ENCODE assay signal across 21 mouse cellular contexts in the genomic region with DNA sequence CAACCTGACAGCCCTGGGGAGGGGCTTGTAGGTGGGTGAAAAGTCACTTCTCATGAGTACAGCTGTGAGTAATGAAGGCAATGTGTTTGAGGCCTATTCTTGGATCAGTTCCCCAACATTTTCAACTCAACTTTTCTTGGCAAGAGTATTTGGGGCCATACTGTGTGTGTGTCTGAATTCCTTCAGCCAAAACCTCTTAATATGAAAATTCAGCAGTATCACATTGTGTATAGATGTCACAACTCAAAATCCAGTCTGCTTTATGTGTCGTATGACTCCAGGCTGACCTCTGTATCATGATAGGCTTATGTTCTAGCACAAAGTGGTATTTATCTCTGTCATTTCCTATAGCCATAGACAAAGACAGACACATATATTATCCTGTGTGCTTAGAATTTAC.
DNase-seq lines count a peak whose midpoint lies in the region; ATAC-seq and TF ChIP-seq lines count a peak whose summit lies in the region.
"Had no signal": no experiment of that assay in that cellular context is flagged by ENCODE, and none has a peak within 500 bp of the region (broad histone marks: within the 10 kb centered on the region; RNA-seq: fewer than 3 reads in every experiment).

No protein-coding gene starts in this region.

- 0 out of 2 replicates have a peak, but pooled peaks cover 3% of the 10 kb centered on the region for H3K4me1 ChIP-seq in forebrain, embryonic 14.5 days (ENCODE audit: control insufficient read depth, insufficient read depth, low read length)
- H3K4me1 ChIP-seq in forebrain, embryonic 10.5 days, result peaks cover 18% of the 10 kb centered on the region
- H3K4me1 ChIP-seq in limb, embryonic 13.5 days, result peaks cover 18% of the 10 kb centered on the region
- H3K4me1 ChIP-seq in limb, embryonic 10.5 days, result peaks cover 11% of the 10 kb centered on the region; the same call in 1 of the 2 replicates
- H3K4me1 ChIP-seq in stomach, embryonic 14.5 days (ENCODE audit: control insufficient read depth, insufficient read depth, low read length), result peaks cover 3% of the 10 kb centered on the region; the same call in 1 of the 2 replicates
- no peaks in the 10 kb centered on the region for H3K4me1 ChIP-seq in stomach, postnatal 0 days (replicated peaks; ENCODE audit: control insufficient read depth, insufficient read depth)

- no peak for TF ChIP-seq EP300 in stomach, postnatal 0 days (optimal IDR thresholded peaks at IDR 0.05)

- H3K27ac ChIP-seq in forebrain, embryonic 14.5 days (ENCODE audit: low read depth, low read length), result no peak overlapping the region
- H3K27ac ChIP-seq in forebrain, embryonic 10.5 days, result no peak overlapping the region
- H3K27ac ChIP-seq in limb, embryonic 13.5 days, result no peak overlapping the region
- H3K27ac ChIP-seq in limb, embryonic 10.5 days, result no peak overlapping the region
- H3K27ac ChIP-seq in stomach, embryonic 14.5 days (ENCODE audit: low read length), result no peak overlapping the region
- H3K27ac ChIP-seq in stomach, postnatal 0 days (replicated peaks), result no peak overlapping the region
- H3K27ac ChIP-seq: heart, embryonic 13.5 days; hindbrain, postnatal 0 days; neural tube, embryonic 15.5 days had no signal

- TF ChIP-seq CTCF in stomach, postnatal 0 days (IDR thresholded peaks at IDR 0.05; ENCODE audit: low read depth), result no peak

- no peak overlapping the region for H3K9ac ChIP-seq in forebrain, embryonic 14.5 days (ENCODE audit: low read length)
- H3K9ac ChIP-seq in limb, embryonic 13.5 days, result no peak overlapping the region
- no peak overlapping the region for H3K9ac ChIP-seq in stomach, embryonic 14.5 days (replicated peaks; ENCODE audit: low read depth, low read length)
- no peak overlapping the region for H3K9ac ChIP-seq in stomach, postnatal 0 days (ENCODE audit: low read length)
- H3K9ac ChIP-seq: heart, embryonic 13.5 days; neural tube, embryonic 15.5 days had no signal

- WGBS in forebrain, embryonic 14.5 days, result 78% methylated on average over 1 of the region's 1 CpGs
- 91% methylated on average over 1 of the region's 1 CpGs for WGBS in forebrain, embryonic 10.5 days
- 76% methylated on average over 1 of the region's 1 CpGs for WGBS in limb, embryonic 13.5 days
- WGBS in limb, embryonic 10.5 days, result 91% methylated on average over 1 of the region's 1 CpGs
- WGBS in stomach, embryonic 14.5 days, result 39% methylated on average over 1 of the region's 1 CpGs
- WGBS in stomach, postnatal 0 days, result 32% methylated on average over 1 of the region's 1 CpGs

- intact Hi-C loops in left cerebral cortex, postnatal 25 days (cut with DNase I), result no loop called here

- ATAC-seq in forebrain, embryonic 14.5 days, result peak; percentile 26; the same call in 1 of the 2 replicates
- ATAC-seq in limb, embryonic 13.5 days (ENCODE audit: low FRiP score, low read depth), result peak; percentile 40
- ATAC-seq in stomach, embryonic 14.5 days (ENCODE audit: insufficient number of reproducible peaks, insufficient read depth, low FRiP score, low read depth), result peak; percentile 67; the same call in 1 of the 2 replicates
- no peak for ATAC-seq in stomach, postnatal 0 days (ENCODE audit: low FRiP score, low TSS enrichment)
- ATAC-seq: hindbrain, postnatal 0 days had no signal

- H3K36me3 ChIP-seq in forebrain, embryonic 14.5 days (ENCODE audit: control insufficient read depth, insufficient read depth, low read length), result no peaks in the 10 kb centered on the region
- no peaks in the 10 kb centered on the region for H3K36me3 ChIP-seq in forebrain, embryonic 10.5 days (replicated peaks)
- H3K36me3 ChIP-seq in limb, embryonic 13.5 days, result no peaks in the 10 kb centered on the region
- no peaks in the 10 kb centered on the region for H3K36me3 ChIP-seq in limb, embryonic 10.5 days
- H3K36me3 ChIP-seq in stomach, embryonic 14.5 days (ENCODE audit: control insufficient read depth, insufficient read depth, low read length), result no peaks in the 10 kb centered on the region
- H3K36me3 ChIP-seq in stomach, postnatal 0 days (ENCODE audit: control insufficient read depth, insufficient read depth, low read length), result no peaks in the 10 kb centered on the region
- H3K36me3 ChIP-seq: heart, embryonic 13.5 days; neural tube, embryonic 15.5 days had no signal

- peak; percentile 39 for DNase-seq in forebrain, embryonic 14.5 days (ENCODE audit: low spot score)
- DNase-seq in forebrain, embryonic 10.5 days (ENCODE audit: extremely low spot score, low spot score), result no peak
- no peak for DNase-seq in limb, embryonic 10.5 days (ENCODE audit: low spot score)
- DNase-seq in stomach, postnatal 0 days (ENCODE audit: low spot score), result no peak
- DNase-seq in layer of hippocampus, adult 9-10 months (ENCODE audit: low spot score), result no peak
- no peak for DNase-seq in left cerebral cortex, postnatal 25 days (ENCODE audit: low spot score in 2 of 2)
- DNase-seq: adrenal gland, postnatal 25 days; cerebellum, adult 8-10 months; gastrocnemius, postnatal 25 days; heart, adult 18-20 months; heart, postnatal 14 days; kidney, adult 2 months; kidney, postnatal 36 days; right cerebral cortex, adult 18-20 months had no signal

- H3K4me2 ChIP-seq in forebrain, embryonic 14.5 days (ENCODE audit: low read length), result no peak overlapping the region
- H3K4me2 ChIP-seq in limb, embryonic 13.5 days (replicated peaks), result no peak overlapping the region
- H3K4me2 ChIP-seq in stomach, embryonic 14.5 days (replicated peaks; ENCODE audit: low read depth, low read length), result no peak overlapping the region
- no peak overlapping the region for H3K4me2 ChIP-seq in stomach, postnatal 0 days (replicated peaks; ENCODE audit: low read depth)
- H3K4me2 ChIP-seq: heart, embryonic 13.5 days; midbrain, embryonic 11.5 days; neural tube, embryonic 15.5 days had no signal

- H3K4me3 ChIP-seq in forebrain, embryonic 14.5 days (ENCODE audit: low read depth, low read length), result no peak overlapping the region
- H3K4me3 ChIP-seq in forebrain, embryonic 10.5 days, result no peak overlapping the region
- no peak overlapping the region for H3K4me3 ChIP-seq in limb, embryonic 13.5 days
- H3K4me3 ChIP-seq in limb, embryonic 10.5 days, result no peak overlapping the region
- no peak overlapping the region for H3K4me3 ChIP-seq in stomach, embryonic 14.5 days (ENCODE audit: low read depth, low read length)
- H3K4me3 ChIP-seq in stomach, postnatal 0 days (ENCODE audit: low read depth, low read length), result no peak overlapping the region
- H3K4me3 ChIP-seq: erythroblast, embryonic 14.5 days; heart, embryonic 13.5 days; neural tube, embryonic 15.5 days had no signal

- H3K27me3 ChIP-seq in forebrain, embryonic 14.5 days (replicated peaks; ENCODE audit: control insufficient read depth, insufficient read depth, low read length), result no peaks in the 10 kb centered on the region
- peaks cover 5% of the 10 kb centered on the region for H3K27me3 ChIP-seq in forebrain, embryonic 10.5 days (ENCODE audit: poor library complexity, severe bottlenecking)
- no peaks in the 10 kb centered on the region for H3K27me3 ChIP-seq in limb, embryonic 13.5 days
- no peaks in the 10 kb centered on the region for H3K27me3 ChIP-seq in limb, embryonic 10.5 days (ENCODE audit: low read depth, poor library complexity, severe bottlenecking)
- no peaks in the 10 kb centered on the region for H3K27me3 ChIP-seq in stomach, embryonic 14.5 days (ENCODE audit: control insufficient read depth, insufficient read depth, low read length)
- H3K27me3 ChIP-seq in stomach, postnatal 0 days (ENCODE audit: control insufficient read depth, insufficient read depth, low read length), result no peaks in the 10 kb centered on the region
- H3K27me3 ChIP-seq: heart, embryonic 13.5 days; neural tube, embryonic 15.5 days had no signal

- H3K9me3 ChIP-seq in forebrain, embryonic 14.5 days (replicated peaks; ENCODE audit: control insufficient read depth, low read length), result no peaks in the 10 kb centered on the region
- H3K9me3 ChIP-seq in forebrain, embryonic 10.5 days, result no peaks in the 10 kb centered on the region
- H3K9me3 ChIP-seq in limb, embryonic 13.5 days, result no peaks in the 10 kb centered on the region
- H3K9me3 ChIP-seq in limb, embryonic 10.5 days (replicated peaks), result no peaks in the 10 kb centered on the region
- H3K9me3 ChIP-seq in stomach, embryonic 14.5 days (ENCODE audit: control insufficient read depth, low read depth, low read length), result no peaks in the 10 kb centered on the region
- H3K9me3 ChIP-seq in stomach, postnatal 0 days (ENCODE audit: control insufficient read depth, low read length), result no peaks in the 10 kb centered on the region
- H3K9me3 ChIP-seq: heart, embryonic 13.5 days; neural tube, embryonic 15.5 days had no signal
